ENCODE assay signal across 8 mouse cellular contexts in the genomic region with DNA sequence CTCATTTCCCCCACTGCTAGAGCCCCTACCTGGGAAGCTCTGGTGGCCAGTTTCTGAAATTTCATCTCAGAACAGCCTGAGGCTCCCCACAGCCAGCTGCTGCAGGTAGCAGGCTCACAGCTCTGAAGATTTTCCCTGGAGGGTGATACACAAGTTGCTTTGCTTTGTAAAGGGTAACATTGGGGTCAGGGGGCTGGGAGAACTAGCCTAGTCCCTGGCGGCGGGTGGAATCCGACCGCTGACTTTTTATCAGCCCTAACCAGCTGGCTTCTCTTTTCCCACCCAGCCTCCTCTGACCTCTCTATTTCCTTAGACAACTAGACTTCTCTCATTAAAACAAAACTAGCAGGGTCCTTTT. TPM values are rescaled to one million over a fixed set of nuclear protein-coding genes. Genes with fewer than 3 reads are reported as not detected.
A peak's percentile ranks its signal among the peaks of the same experiment; 100 is the strongest.
DNase-seq lines count a peak whose midpoint lies in the region; ATAC-seq and TF ChIP-seq lines count a peak whose summit lies in the region.

No protein-coding gene starts in this region.

- peak overlapping the region; percentile 40; the same call in 1 of the 2 replicates for H3K9ac ChIP-seq in hindbrain, postnatal 0 days (replicated peaks; ENCODE audit: low read length)
- peak overlapping the region; percentile 27; the same call in 1 of the 2 replicates for H3K9ac ChIP-seq in midbrain, embryonic 15.5 days

- no peaks in the 10 kb centered on the region for H3K27me3 ChIP-seq in heart, embryonic 10.5 days (ENCODE audit: insufficient read depth, poor library complexity, severe bottlenecking)
- no peaks in the 10 kb centered on the region for H3K27me3 ChIP-seq in hindbrain, postnatal 0 days (ENCODE audit: insufficient read depth, low read length)
- no peaks in the 10 kb centered on the region for H3K27me3 ChIP-seq in midbrain, embryonic 15.5 days (replicated peaks)

- H3K36me3 ChIP-seq in heart, embryonic 10.5 days, result no peaks in the 10 kb centered on the region
- no peaks in the 10 kb centered on the region for H3K36me3 ChIP-seq in hindbrain, postnatal 0 days (ENCODE audit: insufficient read depth, low read length)
- H3K36me3 ChIP-seq in midbrain, embryonic 15.5 days (replicated peaks), result no peaks in the 10 kb centered on the region

- H3K4me3 ChIP-seq in heart, embryonic 10.5 days, result peak overlapping the region; percentile 49
- H3K4me3 ChIP-seq in hindbrain, postnatal 0 days (ENCODE audit: low read length), result peak overlapping the region; percentile 13; the same call in 1 of the 2 replicates
- peak overlapping the region; percentile 14 for H3K4me3 ChIP-seq in midbrain, embryonic 15.5 days

- no peaks in the 10 kb centered on the region for H3K9me3 ChIP-seq in heart, embryonic 10.5 days
- H3K9me3 ChIP-seq in hindbrain, postnatal 0 days (ENCODE audit: low read length), result no peaks in the 10 kb centered on the region
- no peaks in the 10 kb centered on the region for H3K9me3 ChIP-seq in midbrain, embryonic 15.5 days

- H3K4me2 ChIP-seq in hindbrain, postnatal 0 days (ENCODE audit: low read depth, low read length), result peak overlapping the region; percentile 47
- peak overlapping the region; percentile 44 for H3K4me2 ChIP-seq in midbrain, embryonic 15.5 days

- intact Hi-C loops in left cerebral cortex, postnatal 4 days (cut with DNase I), result no loop called here

- DNase-seq in heart, embryonic 10.5 days (ENCODE audit: low spot score), result peak; percentile 88
- DNase-seq in heart, adult 11 months, result no peak
- peak; percentile 47 for DNase-seq in embryo, embryonic 10.5 days (ENCODE audit: low spot score)
- DNase-seq in hindbrain, postnatal 0 days (ENCODE audit: low spot score), result no peak
- DNase-seq in adrenal gland, adult 8-10 months, result no peak
- no peak for DNase-seq in urinary bladder, postnatal 10 days (ENCODE audit: low spot score)
- DNase-seq in left cerebral cortex, postnatal 4 days, result no peak

- peaks cover 18% of the 10 kb centered on the region for H3K4me1 ChIP-seq in heart, embryonic 10.5 days
- no peaks in the 10 kb centered on the region for H3K4me1 ChIP-seq in hindbrain, postnatal 0 days (ENCODE audit: insufficient read depth, low read length)
- peaks cover 18% of the 10 kb centered on the region for H3K4me1 ChIP-seq in midbrain, embryonic 15.5 days

- 4% methylated on average over 4 of the region's 4 CpGs for WGBS in heart, embryonic 10.5 days
- WGBS in hindbrain, postnatal 0 days, result 38% methylated on average over 4 of the region's 4 CpGs
- WGBS in midbrain, embryonic 15.5 days, result 33% methylated on average over 4 of the region's 4 CpGs

- H3K27ac ChIP-seq in heart, embryonic 10.5 days, result peak overlapping the region; percentile 86
- H3K27ac ChIP-seq in hindbrain, postnatal 0 days, result peak overlapping the region; percentile 48; the same call in 1 of the 2 replicates
- peak overlapping the region; percentile 39 for H3K27ac ChIP-seq in midbrain, embryonic 15.5 days

- ATAC-seq in hindbrain, postnatal 0 days, result peak; percentile 64; the same call in 1 of the 2 replicates
- no peak for ATAC-seq in midbrain, embryonic 15.5 days (replicated peaks)

- TF ChIP-seq CTCF in hindbrain, postnatal 0 days (IDR thresholded peaks at IDR 0.05; ENCODE audit: low read depth), result no peak

RNA-seq across cellular contexts. Expression of a gene that starts 25.0 kb away (rescaled TPM):
- polyA plus RNA-seq in heart, embryonic 10.5 days (2016; fragmentation: Nextera tagmentation; extraction: Ambion mirVana), result 7.5 and 7.9 TPM in 2 replicates
- 4.9 and 6.1 TPM in 2 replicates for total RNA-seq in hindbrain, postnatal 0 days (2014; rRNA removed)
- polyA plus RNA-seq in hindbrain, postnatal 0 days (2015; fragmentation: Nextera tagmentation; extraction: Ambion mirVana), result 2.5 and 3.2 TPM in 2 replicates
- polyA plus RNA-seq in midbrain, embryonic 15.5 days (2015; fragmentation: Nextera tagmentation; extraction: Ambion mirVana), result 4.1 and 4.6 TPM in 2 replicates
- 10 to 100 TPM in 2 of 4 experiments, 1 to 10 TPM in 2; 9.0 to 12.4 (median 10.5) TPM for total RNA-seq in adrenal gland, adult 8-10 months (2022)
- total RNA-seq in left cerebral cortex, postnatal 4 days (2021), result 1 to 10 TPM; 2.7 to 3.0 TPM

RNA-seq across cellular contexts. Expression of a gene that starts 44.4 kb away (rescaled TPM):
- 14.2 and 16.6 TPM in 2 replicates for polyA plus RNA-seq in heart, embryonic 10.5 days (2016; fragmentation: Nextera tagmentation; extraction: Ambion mirVana)
- 8.9 and 11.4 TPM in 2 replicates for total RNA-seq in hindbrain, postnatal 0 days (2014; rRNA removed)
- 9.7 TPM in 2 replicates for polyA plus RNA-seq in hindbrain, postnatal 0 days (2015; fragmentation: Nextera tagmentation; extraction: Ambion mirVana)
- polyA plus RNA-seq in midbrain, embryonic 15.5 days (2015; fragmentation: Nextera tagmentation; extraction: Ambion mirVana), result 12.1 and 13.9 TPM in 2 replicates
- total RNA-seq in adrenal gland, adult 8-10 months (2022), result 10 to 100 TPM; 13.4 to 20.9 (median 18.1) TPM
- 10 to 100 TPM; 12.1 to 12.5 TPM for total RNA-seq in left cerebral cortex, postnatal 4 days (2021)

RNA-seq across cellular contexts. Expression of a gene that starts 45.9 kb away (rescaled TPM):
- 0.06 and 0.11 TPM in 2 replicates for polyA plus RNA-seq in heart, embryonic 10.5 days (2016; fragmentation: Nextera tagmentation; extraction: Ambion mirVana)
- not detected in 2 replicates for total RNA-seq in hindbrain, postnatal 0 days (2014; rRNA removed)
- polyA plus RNA-seq in hindbrain, postnatal 0 days (2015; fragmentation: Nextera tagmentation; extraction: Ambion mirVana), result 0.13 TPM in 1 of 2 replicates, not detected in the other
- 0.78 and 1.2 TPM in 2 replicates for polyA plus RNA-seq in midbrain, embryonic 15.5 days (2015; fragmentation: Nextera tagmentation; extraction: Ambion mirVana)
- total RNA-seq in adrenal gland, adult 8-10 months (2022), result under 1 TPM in 3 of 4 experiments, not detected in 1; 0.14 to 0.43 (median 0.35) TPM
- total RNA-seq in left cerebral cortex, postnatal 4 days (2021), result not detected

Comparison
In these comparisons a context has a peak if more than half of its experiments do, and no peak if none do; other contexts are left out.
1. DNase-seq: peak in heart, embryonic 10.5 days (single experiment) and embryo, embryonic 10.5 days (single experiment); none in heart, adult 11 months (single experiment), hindbrain, postnatal 0 days (single experiment), adrenal gland, adult 8-10 months (single experiment), urinary bladder, postnatal 10 days (single experiment) and left cerebral cortex, postnatal 4 days (single experiment).
2. Peak in every context shown above with its lines, with median percentiles within 50 percentile points of each other: H3K27ac ChIP-seq and H3K4me3 ChIP-seq.